Mouse (Mus musculus): ENCODE results near the gene Ampd3. TPM values are rescaled to one million over a fixed set of nuclear protein-coding genes. Genes with fewer than 3 reads are reported as not detected.

Gene Ampd3
- polyA plus RNA-seq, 1 experiment from 2014 or later: 9.4 TPM

Small RNA genes within 50 kb of the gene (microRNA-seq; reads per million reads assigned to microRNA genes)
- not detected for gene Gm47282

Other genes starting within 250 kb of the Ampd3 start
- gene Sbf2, start 153.3 kb upstream of the Ampd3 start, polyA plus RNA-seq (2016; fragmentation: Nextera tagmentation; extraction: Ambion mirVana): 39.2 and 43.3 TPM in 2 replicates
- 10.1 and 10.9 TPM in 2 replicates for gene Adm, start 140.5 kb upstream of the Ampd3 start, polyA plus RNA-seq (2016; fragmentation: Nextera tagmentation; extraction: Ambion mirVana)
- gene Rnf141, start 76.3 kb downstream of the Ampd3 start, polyA plus RNA-seq (2016; fragmentation: Nextera tagmentation; extraction: Ambion mirVana): 35.5 and 37.9 TPM in 2 replicates
- 3.2 and 3.6 TPM in 2 replicates for gene Lyve1, start 95.0 kb downstream of the Ampd3 start, polyA plus RNA-seq (2016; fragmentation: Nextera tagmentation; extraction: Ambion mirVana)
- 5.7 and 8.0 TPM in 2 replicates for gene Mrvi1, start 214.3 kb downstream of the Ampd3 start, polyA plus RNA-seq (2016; fragmentation: Nextera tagmentation; extraction: Ambion mirVana)